Mouse (Mus musculus) frontal cortex, adult (tissue): Measurements from ENCODE around the gene Yrdc.

ENCODE experiments used
- ATAC-seq: cut with Nextera tagmentation; 2 replicates; pipeline ENCODE4 v1.9.2; 2017; ENCODE audit warnings: mild to moderate bottlenecking, moderate library complexity, mixed read lengths; ENCODE audit not compliant: low TSS enrichment

The Yrdc gene

GRCm38 (mm10) chr4:124850933-124851658, 617 bp downstream of the Yrdc start, which contains the start of gene 1110065P20Rik:
Gene 1110065P20Rik, minus strand, starts transcription at chr4:124851196.
- peak; percentile 38 for ATAC-seq

- ATAC-seq: peak; percentile 71
Measured at GRCm38 (mm10) chr4:124856294-124856693, 5.8 kb downstream of the Yrdc start.

- no peak for ATAC-seq
Measured at GRCm38 (mm10) chr4:124858370-124858769, 7.9 kb downstream of the Yrdc start.

- ATAC-seq: no peak
Measured at GRCm38 (mm10) chr4:124860446-124860845, 10.0 kb downstream of the Yrdc start.

- peak; percentile 41 for ATAC-seq
Measured at GRCm38 (mm10) chr4:124861283-124862188, 11.1 kb downstream of the Yrdc start, which contains the start of gene Maneal. Gene Maneal, minus strand, starts transcription at chr4:124862171.

GRCm38 (mm10) chr4:124872719-124873118, 22.2 kb downstream of the Yrdc start:
- no peak for ATAC-seq

GRCm38 (mm10) chr4:124880599-124880998, 30.1 kb downstream of the Yrdc start, which contains the start of gene Epha10:
Gene Epha10, plus strand, starts transcription at chr4:124880899.
- ATAC-seq: no peak

- ATAC-seq: peak; percentile 91
Measured at GRCm38 (mm10) chr4:124881341-124881908, 30.9 kb downstream of the Yrdc start.

- peak; percentile 22; the same call in 1 of the 2 replicates for ATAC-seq
Measured at GRCm38 (mm10) chr4:124882151-124882729, 31.8 kb downstream of the Yrdc start.

GRCm38 (mm10) chr4:124888702-124889101, 38.2 kb downstream of the Yrdc start:
- ATAC-seq: peak; percentile 66

- no peak for ATAC-seq
Measured at GRCm38 (mm10) chr4:124889935-124890334, 39.5 kb downstream of the Yrdc start.

GRCm38 (mm10) chr4:124890831-124891230, 40.4 kb downstream of the Yrdc start:
- ATAC-seq: no peak

- no peak for ATAC-seq
Measured at GRCm38 (mm10) chr4:124893769-124894168, 43.3 kb downstream of the Yrdc start.

GRCm38 (mm10) chr4:124894508-124895428, 44.3 kb downstream of the Yrdc start:
- peak; percentile 79 for ATAC-seq

GRCm38 (mm10) chr4:124898428-124898827, 47.9 kb downstream of the Yrdc start:
- no peak for ATAC-seq

- no peak for ATAC-seq
Measured at GRCm38 (mm10) chr4:124899906-124900305, 49.4 kb downstream of the Yrdc start.
